Mouse (Mus musculus): ENCODE data around the gene Mrpl51.

The Mrpl51 gene

DNA sequence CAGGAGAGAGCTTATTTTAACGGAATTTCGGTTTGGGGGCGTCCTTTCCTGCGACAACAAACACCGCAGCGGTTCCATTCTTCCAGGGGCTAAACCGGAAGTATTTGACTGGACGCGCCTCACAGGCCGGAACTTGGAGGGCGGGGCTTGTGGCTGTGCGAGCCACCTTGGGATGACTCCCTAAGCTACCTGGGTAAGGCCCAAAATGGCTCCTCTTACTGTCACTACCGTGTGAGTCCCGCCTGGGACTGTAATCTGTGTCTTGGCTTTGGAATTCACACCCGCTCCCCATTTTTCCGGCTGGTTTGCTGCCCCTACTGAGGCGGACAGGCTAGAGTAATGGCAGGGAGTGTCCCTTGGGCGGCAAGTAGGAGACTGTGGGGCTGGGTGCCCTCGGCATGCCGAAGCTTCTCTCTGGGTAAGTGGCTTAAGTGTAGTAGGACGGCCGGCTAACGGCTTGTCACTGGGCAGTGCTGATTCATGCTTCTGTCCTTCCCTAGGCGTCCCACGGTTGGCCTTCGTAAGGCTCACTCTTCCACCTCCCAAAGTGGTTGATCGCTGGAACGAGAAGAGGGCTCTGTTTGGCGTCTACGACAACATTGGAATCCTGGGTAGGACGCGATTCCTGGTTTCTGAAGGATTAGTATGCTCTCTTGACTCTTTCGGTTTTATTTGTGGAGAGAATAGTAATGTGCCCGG lies 564 bp downstream of the Mrpl51 start:
- DNase-seq (ENCODE audit: extremely low spot score, low spot score): peak; percentile 92

DNA sequence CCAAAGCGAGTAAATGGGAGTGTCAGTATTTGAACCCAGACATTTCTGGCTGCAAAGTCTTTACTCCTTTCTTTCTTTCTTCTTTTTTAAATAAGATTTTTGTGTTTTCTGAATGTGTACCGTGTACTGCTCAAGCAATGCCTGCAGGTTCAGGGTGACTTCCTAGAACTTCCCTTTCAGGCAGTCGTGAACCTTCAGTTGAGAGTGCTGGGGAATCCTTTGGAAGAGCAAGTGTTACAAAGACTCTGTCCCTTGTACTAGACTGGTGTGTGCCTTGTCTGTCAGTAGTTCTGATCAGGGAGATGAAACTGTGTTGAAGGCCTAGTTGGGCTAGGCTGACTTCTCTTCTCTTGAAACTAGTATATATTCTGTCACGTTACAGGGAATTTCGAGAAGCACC lies 1.2 kb downstream of the Mrpl51 start:
- no peak for DNase-seq (ENCODE audit: extremely low spot score, low spot score)

DNA sequence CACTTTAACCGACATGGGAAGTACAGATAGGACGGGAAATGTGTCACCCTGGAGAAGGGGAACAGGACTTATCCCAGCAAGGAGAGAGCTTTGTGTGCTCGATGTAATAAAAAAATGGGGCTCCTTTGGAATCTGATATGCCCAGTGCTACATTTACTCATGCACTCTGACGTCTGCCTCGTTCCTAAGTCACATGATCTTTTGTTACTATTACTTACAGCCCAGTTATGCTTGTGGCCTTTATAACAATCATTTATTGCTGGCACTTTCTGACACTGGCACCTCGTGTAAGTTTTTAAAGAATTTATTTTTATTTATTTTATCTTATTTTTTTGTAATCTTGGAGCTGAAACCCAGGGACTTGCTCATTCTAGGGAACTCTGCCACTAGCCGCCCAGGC lies 1.8 kb downstream of the Mrpl51 start:
- no peak for DNase-seq (ENCODE audit: extremely low spot score, low spot score)

DNA sequence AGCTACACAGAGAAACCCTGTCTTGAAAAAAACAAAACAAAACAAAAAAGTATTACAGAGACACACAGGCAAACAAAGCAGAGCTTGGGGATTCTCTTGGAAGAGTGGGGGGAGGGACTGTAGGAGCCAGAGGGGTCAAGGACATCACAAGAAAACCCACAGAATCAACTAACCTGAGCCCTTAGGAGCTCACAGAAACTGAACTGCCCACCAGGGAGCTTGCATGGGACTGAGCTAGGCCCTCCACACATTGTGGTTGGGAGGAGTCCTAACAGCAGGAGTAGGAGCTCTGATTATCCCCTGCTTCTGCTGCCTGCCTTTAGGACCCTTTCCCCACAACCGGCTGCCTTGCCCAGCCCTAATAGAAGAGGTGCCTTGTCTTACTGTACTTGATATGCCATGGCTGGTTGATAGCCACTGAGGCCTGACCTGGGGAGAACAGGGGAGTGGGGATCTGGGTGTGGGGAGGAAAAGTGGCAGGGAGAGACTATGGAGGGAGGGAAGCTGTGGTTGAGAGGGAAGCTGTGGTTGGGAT lies 4.0 kb downstream of the Mrpl51 start:
- no peak for DNase-seq (ENCODE audit: extremely low spot score, low spot score)

DNA sequence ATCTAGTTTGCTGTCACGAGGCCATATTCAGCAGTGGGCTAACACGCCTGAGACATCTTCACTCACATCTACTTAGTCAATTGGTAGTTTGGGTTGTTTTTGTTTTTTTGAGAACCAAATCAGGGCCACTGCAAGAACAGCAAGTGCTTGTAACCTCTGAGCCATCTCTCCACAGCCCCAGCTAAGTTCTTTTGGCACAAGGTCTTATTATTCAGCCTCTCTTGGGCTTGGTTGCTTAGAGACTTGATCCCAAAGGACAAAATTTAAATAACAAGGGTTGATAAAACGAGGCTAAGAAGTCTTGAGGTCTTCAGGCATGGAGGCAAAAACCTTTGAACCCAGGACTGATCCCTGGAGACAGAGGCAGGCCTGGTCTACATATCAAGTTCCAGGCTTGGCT lies 4.7 kb downstream of the Mrpl51 start:
- no peak for DNase-seq (ENCODE audit: extremely low spot score, low spot score)

DNA sequence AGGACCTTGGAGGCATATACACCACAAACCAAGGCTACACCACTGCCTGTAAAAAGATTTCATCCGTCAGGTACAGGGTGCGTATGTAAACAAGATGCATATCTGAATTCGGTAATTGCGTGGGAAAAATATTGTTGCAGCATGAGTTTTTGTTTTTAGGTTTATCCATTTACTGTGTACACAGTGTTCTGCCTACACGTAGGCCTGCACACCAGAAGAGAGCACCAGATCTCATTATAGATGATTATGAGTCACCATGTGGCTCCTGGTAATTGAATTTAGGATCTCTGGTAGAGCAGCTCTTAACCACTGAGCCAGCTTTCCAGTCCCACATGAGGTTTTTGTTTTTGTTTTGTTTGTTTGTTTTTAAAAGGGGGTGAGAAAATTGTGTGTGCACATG lies 5.6 kb downstream of the Mrpl51 start:
- DNase-seq (ENCODE audit: extremely low spot score, low spot score): no peak

DNA sequence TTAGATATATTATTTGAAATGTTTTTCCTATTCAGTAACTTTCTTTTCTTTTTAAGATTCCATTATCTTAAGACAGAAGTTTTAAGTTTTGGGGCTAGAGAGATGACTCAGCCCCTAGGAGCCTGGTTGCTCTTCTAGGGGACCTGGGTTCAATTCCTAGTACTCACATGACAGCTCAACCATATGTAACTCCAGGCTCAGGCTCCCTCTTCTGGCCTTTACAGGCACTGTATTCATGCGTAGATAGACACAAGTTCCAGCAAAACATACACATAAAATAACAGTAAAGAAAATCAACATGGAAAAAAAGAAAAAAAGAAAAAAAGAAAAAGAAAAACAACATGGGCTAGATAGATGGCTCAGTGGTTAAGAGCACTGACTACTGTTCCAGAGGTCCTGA lies 18.8 kb downstream of the Mrpl51 start:
- DNase-seq (ENCODE audit: extremely low spot score, low spot score): no peak

DNA sequence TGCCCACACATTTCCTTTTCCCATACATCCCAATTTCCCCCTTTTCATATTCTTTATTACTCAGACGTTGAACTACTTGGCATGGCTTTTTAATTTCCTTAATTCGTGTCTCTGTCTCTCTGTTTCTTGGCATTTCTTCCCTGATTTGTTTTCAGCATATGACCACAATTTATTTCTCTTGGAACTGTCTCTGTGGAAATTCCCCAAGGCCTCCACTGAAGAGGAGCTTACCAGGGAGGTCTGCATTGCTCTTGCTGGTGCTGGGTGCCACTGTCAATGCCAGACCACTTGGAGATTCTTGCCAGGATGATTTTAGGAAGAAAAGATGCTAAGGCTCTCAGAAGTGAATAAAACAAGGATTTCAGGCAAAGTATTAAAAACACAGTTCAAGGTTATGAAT lies 21.0 kb downstream of the Mrpl51 start:
- no peak for DNase-seq (ENCODE audit: extremely low spot score, low spot score)

DNA sequence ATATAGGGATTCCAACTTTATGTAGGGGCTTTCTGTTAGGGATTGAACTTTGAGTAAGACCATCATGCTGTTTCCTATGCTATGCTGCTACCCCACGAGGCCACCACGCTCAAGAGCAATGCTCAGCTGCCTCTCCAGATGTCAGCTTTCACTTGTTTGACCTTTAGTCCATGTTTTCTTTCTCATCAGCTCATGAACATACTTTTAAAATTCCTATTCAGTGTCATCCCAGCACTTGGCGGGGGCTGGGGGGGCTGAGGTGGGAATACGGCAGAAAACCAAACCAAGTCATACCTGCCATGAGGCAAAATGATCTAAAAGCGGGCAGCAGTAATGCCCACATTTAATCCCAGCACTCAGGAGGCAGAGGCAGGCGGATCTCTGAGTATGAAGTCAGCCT lies 21.5 kb downstream of the Mrpl51 start:
- no peak for DNase-seq (ENCODE audit: extremely low spot score, low spot score)

DNA sequence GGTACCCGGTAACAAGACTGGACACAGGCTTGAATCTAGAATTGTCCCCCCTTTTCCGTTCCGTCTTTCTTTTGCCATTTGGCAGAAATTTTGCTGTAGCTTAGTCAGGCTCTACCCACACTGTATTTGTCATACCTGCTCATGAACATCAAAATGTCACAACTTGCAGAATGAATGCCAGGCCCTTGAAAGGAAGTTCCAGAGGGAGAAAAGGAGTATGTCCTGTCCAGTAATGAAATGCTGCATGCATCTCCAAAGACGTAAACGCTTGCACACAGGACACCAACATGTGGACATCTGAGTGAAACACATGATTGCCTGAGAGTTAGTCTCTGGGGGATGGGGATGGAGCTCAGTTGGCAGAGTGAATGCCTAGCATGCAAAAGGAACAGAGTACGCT lies 22.1 kb downstream of the Mrpl51 start:
- no peak for DNase-seq (ENCODE audit: extremely low spot score, low spot score)

DNA sequence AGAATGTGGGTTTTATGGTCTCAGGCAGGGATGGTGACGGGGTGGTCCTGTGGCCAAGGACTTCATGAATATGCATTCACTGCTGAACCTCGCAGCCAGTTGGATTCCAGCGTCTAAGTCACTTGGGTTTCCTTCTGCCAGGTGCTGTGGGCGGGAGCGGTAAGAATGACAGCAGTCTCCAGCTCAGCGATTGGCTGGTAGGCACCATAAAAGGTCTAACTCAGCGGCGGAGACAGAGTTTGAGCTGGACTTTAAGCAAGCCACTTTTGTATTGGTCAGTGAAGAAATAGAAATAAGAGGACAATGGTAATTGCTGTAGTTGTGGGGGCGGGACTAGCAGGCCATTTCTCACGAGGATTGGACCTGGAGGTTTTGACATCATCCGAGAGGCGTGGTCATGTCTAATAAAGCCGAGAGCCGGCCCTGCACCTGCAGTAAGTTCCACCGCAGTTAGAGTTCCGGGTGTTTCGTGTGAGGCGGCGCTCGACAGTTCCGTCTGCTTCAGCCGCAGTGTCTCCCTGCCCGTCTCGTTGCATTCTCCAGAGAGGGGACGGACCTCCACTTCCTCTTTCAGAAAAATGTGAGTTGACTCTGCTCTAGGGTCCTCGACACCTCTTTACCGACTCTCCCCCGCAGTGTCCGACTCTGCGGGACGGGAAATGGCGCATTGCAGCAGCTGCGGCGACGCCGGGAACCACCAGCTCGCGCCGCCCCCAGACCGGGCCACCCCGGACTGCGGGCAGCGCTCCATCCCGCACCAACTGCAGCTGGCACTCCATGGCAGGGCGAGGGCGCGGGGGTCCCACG lies 23.8 kb downstream of the Mrpl51 start, which contains the start of gene Vamp1:
TSS of gene Vamp1 (plus strand) at position 404 of the 807 bp plus-strand sequence.
- DNase-seq (ENCODE audit: extremely low spot score, low spot score): peak; percentile 86

DNA sequence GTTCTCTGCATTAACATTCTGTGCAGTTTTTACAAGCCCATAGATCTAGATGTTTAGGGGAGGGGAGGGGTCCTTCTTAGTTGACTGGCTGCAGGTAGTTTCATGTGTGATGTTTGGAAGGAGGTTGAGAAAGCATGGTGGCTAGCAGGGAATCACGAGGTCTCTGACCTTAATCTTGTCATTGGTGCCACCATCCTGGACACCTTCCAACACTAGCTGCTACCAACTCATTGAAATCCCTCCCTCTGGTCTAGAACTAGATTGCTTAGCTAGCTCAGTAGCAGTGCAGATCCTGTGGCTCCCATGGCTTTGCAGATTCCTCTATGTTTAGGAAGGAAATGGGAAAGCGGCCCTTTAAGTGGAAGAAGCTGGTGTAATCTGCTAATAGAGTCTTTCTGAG lies 25.3 kb downstream of the Mrpl51 start:
- no peak for DNase-seq (ENCODE audit: extremely low spot score, low spot score)

DNA sequence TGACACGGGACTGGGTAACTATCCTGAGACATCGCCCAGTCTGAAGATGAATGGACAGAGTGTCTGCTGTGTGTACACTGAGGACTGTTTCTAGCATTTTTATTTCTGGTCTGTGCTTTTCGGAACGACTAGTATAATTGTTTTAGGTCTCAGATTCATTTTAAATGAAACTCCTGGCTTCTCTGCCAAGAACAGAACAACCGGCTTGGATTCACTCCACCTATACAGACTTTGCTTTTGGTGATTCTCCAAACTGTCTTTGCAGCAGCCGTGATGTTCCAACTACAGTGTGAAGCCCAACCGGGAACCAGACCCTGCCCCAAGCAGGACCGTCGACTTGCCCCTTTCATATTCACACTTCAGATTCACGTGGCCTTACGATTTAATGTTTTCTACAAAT lies 26.3 kb downstream of the Mrpl51 start:
- no peak for DNase-seq (ENCODE audit: extremely low spot score, low spot score)

DNA sequence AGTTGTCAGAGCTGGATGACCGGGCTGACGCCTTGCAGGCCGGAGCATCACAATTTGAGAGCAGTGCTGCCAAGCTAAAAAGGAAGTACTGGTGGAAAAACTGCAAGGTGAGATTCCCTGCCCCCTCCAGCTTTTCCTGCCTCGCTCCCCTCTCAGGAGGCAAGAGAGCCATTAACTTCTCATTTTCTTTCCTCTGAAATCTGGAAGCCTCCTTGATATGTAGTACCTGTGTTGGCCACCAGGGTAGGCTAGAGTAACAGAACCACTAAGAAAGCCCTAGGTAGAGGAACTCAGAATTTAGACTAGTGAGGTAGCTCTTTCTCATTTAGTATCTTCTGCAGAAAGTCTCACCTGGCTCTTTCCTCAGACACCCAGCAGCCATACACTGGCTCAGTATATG lies 27.4 kb downstream of the Mrpl51 start:
- DNase-seq (ENCODE audit: extremely low spot score, low spot score): peak; percentile 33

DNA sequence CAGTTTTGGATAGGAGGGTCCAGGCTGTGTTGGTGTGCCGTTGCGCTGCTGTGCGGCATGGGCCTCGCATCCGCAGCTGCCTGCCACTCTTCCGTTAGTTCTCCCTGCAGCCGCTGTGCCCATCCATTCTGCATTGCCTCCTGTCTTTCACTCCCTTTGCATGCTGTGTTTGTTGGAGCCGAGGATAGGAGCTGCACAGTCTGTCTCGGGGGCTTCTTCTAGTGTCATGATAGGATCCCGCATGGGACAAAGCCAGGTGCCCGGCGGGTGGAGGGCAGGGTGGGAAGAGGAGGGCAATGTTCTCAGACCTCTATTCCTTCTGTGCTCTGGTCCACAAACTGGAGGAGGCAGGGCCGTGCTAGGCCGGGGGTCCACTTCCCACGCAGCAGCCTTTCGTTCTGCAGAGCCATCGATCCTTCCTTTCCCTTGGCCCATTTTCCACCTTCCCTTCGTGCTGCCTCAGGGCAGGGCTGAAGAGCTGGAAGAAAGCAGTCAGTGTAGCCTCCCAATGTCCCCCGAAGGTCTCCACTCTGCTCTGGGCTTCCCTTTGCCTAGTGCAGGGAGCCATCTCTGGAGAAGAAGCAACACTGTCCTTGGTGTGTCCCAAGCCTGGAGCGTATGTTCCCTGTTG lies 29.6 kb downstream of the Mrpl51 start:
- no peak for DNase-seq (ENCODE audit: extremely low spot score, low spot score)

DNA sequence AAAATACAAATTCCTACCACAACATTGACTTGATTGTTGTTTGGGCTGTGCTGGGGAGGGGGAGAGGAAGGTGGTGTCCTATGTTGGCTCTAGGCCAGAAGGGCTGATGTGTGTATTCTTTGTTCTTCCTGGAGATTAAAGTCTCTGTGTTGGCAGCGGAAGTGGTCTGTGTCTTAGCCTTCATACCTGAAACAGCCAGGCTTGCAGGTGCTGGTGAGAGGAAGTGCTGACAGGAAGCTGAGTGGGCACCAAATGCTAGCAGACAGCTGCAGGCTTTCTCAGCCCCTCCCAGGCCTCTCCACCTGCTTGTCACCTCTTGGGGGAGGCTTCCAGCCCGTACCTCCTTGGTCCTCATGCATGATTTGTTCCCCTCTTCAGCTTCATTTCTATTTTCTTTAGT lies 30.5 kb downstream of the Mrpl51 start:
- no peak for DNase-seq (ENCODE audit: extremely low spot score, low spot score)

DNA sequence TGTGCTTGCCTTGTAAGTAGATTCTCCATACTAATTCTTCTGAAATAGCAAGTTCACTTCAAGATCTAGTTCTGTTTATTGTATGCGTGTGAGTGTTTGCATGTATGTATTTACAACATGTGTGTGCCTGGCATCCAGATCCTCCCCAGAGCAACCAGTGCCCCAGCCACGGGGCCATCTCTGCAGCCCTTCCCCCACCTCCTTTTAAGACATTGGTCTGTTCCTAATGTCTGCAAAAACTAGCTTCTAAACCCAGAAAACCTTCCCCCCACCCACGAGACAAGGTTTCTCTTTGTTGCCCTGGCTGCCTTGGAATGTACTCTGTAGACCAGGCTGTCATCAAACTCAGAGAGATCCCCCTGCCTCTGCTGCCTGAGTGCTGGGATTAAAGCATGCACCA lies 31.0 kb downstream of the Mrpl51 start:
- no peak for DNase-seq (ENCODE audit: extremely low spot score, low spot score)

DNA sequence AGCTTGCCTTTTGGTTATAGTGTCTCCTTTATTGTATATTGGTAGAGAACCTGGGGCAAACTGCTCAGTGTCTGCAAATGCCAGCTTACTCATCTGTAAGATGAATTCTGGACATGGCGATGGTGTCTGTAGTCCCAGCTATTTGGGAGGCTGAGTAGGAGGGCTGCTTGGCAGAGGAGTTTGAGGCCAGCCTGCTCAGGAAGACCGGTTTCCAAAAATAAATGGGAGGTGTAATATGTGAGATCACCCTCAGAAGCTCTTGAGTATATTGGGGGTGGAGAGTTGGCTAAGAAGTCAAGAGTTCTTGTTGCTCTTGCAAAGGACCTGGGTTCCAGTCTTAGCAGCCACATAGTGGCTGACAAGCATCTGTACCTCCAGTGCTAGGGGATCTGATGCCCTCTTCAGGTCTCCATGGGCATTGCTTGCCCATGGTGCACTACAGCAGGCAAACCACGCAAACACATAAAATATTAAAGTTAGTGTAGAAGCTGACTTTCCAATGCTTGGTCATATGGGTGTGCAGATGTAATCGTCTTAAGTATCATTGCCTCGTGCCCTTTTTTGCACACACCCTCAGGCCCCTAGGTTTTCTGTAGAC lies 34.0 kb downstream of the Mrpl51 start:
- no peak for DNase-seq (ENCODE audit: extremely low spot score, low spot score)

DNA sequence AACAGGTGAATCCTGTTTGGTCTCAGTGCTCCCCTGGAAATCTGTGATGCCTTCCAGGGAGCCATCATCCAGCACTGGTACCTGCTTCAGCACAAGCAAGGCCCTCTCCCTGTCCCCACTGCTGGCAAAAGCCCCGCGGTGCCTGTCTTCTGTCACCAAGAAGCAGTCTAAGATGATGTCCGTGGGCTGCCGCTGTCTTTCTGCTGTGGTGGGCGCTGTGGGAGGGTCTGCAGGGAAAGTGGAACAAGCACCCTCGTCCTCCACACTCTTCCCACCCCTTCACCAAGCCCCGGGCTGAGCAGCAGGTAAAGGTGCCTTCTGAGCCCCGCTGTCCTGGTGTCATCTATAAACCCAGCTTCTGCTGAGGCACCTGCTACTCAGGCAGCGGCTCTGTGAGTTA lies 39.0 kb downstream of the Mrpl51 start:
- no peak for DNase-seq (ENCODE audit: extremely low spot score, low spot score)

DNA sequence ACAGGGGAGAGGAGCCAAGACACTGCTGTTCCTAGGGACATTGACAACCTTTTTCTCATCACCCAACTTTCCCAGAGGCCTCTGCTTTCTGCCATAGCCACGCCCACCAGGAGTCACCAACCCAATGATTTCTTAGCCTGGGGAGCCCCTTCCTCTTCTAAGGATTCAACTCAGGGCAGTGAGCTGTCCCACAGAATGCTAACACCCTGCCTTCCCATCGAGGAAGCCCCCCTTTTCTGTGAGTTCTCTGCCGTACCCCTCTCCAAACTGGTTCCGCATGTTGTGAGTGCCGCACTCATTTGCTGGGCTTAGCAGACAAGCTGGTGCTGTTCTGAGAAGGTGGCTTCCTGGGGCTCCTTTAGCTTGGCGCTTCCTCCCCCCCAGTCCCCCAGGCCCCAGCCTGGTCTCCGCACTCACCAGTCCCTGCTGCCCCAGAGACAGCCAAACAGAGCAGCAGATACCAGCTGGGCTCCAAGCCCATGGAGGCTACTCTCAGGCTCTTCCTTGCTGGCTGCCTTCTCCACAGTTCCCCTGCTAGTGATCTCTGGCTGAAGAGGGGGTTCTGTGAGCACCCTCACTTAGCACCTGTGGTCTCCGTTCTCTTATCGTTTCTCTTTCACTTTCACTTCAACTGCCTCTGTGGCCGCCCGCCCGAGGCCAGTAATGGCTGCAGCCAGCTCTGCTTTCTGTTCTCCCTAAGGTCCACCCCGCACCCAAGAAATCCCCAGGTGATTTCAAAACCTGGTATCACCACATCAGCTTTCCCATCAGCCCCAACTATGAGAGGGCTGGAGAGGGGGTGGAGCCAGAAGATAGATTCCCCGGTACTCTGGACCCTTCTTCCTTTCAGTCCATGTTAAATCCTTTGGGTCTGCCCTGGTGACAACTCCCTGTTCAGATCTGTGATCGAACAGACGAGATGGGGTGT lies 39.8 kb downstream of the Mrpl51 start, which contains the start of gene Tapbpl:
TSS of gene Tapbpl (minus strand) at position 744 of the 928 bp plus-strand sequence.
- peak; percentile 38 for DNase-seq (ENCODE audit: extremely low spot score, low spot score)

DNA sequence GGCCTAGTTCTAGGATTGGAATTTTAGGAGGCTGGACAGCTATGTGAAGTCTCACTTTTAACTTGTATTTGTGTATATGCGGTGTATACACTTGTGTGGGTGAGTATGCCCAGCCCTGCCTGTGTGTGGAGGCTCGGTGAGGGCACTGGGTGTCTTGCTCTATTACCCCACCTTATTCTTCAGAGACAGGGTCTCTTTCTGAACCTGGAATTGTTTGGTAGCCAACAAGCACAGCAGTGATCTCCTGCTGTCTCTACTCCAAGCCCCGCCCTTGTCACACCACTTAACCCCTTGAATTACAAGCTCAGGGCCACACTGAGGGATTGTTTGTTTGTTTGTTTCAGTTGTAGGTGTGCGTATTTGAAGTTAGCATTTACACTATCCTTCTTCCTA lies 40.4 kb downstream of the Mrpl51 start:
- DNase-seq (ENCODE audit: extremely low spot score, low spot score): no peak
